Comparison of ENCODE assay signal across 20 mouse cellular contexts in genomic region chr6:83499078-83499477, GRCm38 (mm10). TPM values are rescaled to one million over a fixed set of nuclear protein-coding genes. Genes with fewer than 3 reads are reported as not detected.
"Had no signal": no experiment of that assay in that cellular context is flagged by ENCODE, and none has a peak within 500 bp of the region (broad histone marks: within the 10 kb centered on the region; RNA-seq: fewer than 3 reads in every experiment).

No protein-coding gene starts in this region.

- DNase-seq: kidney, adult 18-20 months; kidney, postnatal 10 days; kidney, postnatal 4 days; lung, embryonic 14.5 days; lung, postnatal 10 days; lung, postnatal 4 days; midbrain, embryonic 14.5 days; right cerebral cortex, postnatal 25 days; thymus, adult 18-20 months; thymus, postnatal 14 days had no signal

- H3K27ac ChIP-seq: intestine, embryonic 15.5 days; limb, embryonic 10.5 days; liver, embryonic 15.5 days; midbrain, embryonic 10.5 days; neural tube, embryonic 15.5 days; stomach, postnatal 0 days had no signal

- H3K4me1 ChIP-seq: intestine, embryonic 15.5 days; limb, embryonic 10.5 days; midbrain, embryonic 10.5 days; neural tube, embryonic 15.5 days had no signal

- H3K4me3 ChIP-seq: intestine, embryonic 15.5 days; limb, embryonic 10.5 days; liver, embryonic 15.5 days; midbrain, embryonic 10.5 days; myocyte; neural tube, embryonic 15.5 days had no signal

RNA-seq across cellular contexts. Expression of gene Actg2, which starts 37.0 kb away (rescaled TPM):
- total RNA-seq: layer of hippocampus, adult 8-10 months; layer of hippocampus, postnatal 25 days; megakaryocyte, adult 5-6 weeks had no signal
